Mouse (Mus musculus) lung, adult 2 months (tissue): ENCODE measurements around the gene Ccnyl1.

Experiments used
- CTCF ChIP-seq: fragments of 200-500 bp; IDR thresholded peaks from 2 replicates; pipeline ENCODE4 v1.5.1; 2011; ENCODE audit warnings: mild to moderate bottlenecking, low read length, control low read depth; ENCODE audit not compliant: insufficient read depth
- POLR2A ChIP-seq: fragments of 200-500 bp; IDR thresholded peaks from 2 replicates; pipeline ENCODE4 v1.6.1; 2011; ENCODE audit warnings: low read depth, mild to moderate bottlenecking, control low read depth, low read length, borderline replicate concordance; ENCODE audit errors: extremely low read depth

DNA sequence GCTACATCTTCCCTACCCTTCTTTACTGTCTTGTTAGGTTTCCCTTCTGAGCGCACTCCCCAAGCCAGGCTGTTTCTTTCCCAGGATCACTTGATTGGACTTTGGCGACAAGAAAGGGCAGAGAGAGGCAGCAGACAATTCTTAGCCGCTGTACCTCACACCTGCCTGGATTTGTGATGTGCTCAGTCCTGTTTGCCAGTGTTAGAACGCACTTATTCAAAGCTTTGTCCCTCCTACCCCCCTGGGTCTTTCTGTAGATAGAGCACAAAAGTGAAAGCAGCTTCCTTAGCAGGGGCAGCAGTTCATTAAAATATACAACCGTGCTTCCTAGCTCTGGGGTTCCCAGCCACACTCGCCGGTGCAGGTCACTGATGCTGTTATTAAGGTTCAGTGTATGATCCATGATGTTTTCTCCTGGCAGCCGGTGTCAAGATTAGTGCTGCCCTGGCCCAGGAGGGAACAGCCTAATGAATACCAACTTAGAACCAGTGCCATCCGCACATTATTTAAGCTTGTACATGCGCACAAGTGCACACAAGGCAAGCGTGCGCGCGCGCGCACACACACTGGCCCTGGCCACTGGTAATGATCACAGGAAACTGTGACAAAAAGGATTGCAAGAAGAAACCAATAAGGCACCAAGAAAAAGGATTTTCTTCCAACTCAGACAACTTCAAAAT is 41.2 kb downstream of the Ccnyl1 start:
- TF ChIP-seq POLR2A: no peak
- TF ChIP-seq CTCF: no peak
